Comparison of ENCODE assay signal across 9 mouse cellular contexts in the genomic region with DNA sequence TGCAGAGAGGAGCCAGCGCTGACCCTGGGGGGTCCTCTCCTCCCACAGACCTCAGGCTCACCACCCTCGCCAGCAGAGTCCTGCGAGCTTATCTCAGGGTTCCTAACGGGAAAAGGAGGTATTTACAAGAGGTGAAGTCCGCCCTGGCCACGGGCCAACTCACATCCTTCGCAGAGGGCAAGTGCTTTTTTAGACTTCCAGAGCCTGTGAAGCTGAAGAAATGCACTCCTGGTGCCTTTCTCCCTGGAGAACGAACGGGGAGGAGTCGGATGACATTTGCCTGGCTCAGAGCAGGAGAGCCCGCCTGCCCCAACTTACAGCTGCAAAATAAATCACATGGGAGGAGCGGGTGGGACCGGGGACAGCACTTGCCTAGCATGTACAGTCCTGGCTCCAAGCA. TPM values are rescaled to one million over a fixed set of nuclear protein-coding genes. Genes with fewer than 3 reads are reported as not detected.
DNase-seq lines count a peak whose midpoint lies in the region; ATAC-seq and TF ChIP-seq lines count a peak whose summit lies in the region.
"Had no signal": no experiment of that assay in that cellular context is flagged by ENCODE, and none has a peak within 500 bp of the region (broad histone marks: within the 10 kb centered on the region; RNA-seq: fewer than 3 reads in every experiment).

No protein-coding gene starts in this region.

- H3K36me3 ChIP-seq in midbrain, embryonic 14.5 days (ENCODE audit: control insufficient read depth, insufficient read depth, low read length), result no peaks in the 10 kb centered on the region
- no peaks in the 10 kb centered on the region for H3K36me3 ChIP-seq in midbrain, embryonic 11.5 days (ENCODE audit: control insufficient read depth, insufficient read depth, low read length)
- H3K36me3 ChIP-seq: liver, embryonic 15.5 days had no signal

- H3K27ac ChIP-seq in midbrain, embryonic 14.5 days (replicated peaks; ENCODE audit: low read depth, low read length), result no peak overlapping the region
- no peak overlapping the region for H3K27ac ChIP-seq in midbrain, embryonic 11.5 days (ENCODE audit: low read depth, low read length)
- H3K27ac ChIP-seq in olfactory bulb, adult 2 months (ENCODE audit: insufficient read depth, low read depth, low read length), result 0 out of 2 replicates have a peak overlapping the region, but pooled peaks have one; percentile 34
- H3K27ac ChIP-seq: liver, embryonic 15.5 days had no signal

- no peak overlapping the region for H3K4me3 ChIP-seq in midbrain, embryonic 14.5 days (replicated peaks; ENCODE audit: low read depth, low read length)
- H3K4me3 ChIP-seq in midbrain, embryonic 11.5 days (ENCODE audit: low read depth, low read length), result no peak overlapping the region
- H3K4me3 ChIP-seq in olfactory bulb, adult 2 months (ENCODE audit: insufficient read depth, low read depth, low read length), result no peak overlapping the region
- H3K4me3 ChIP-seq: liver, embryonic 15.5 days had no signal

- 50% methylated on average over 13 of the region's 13 CpGs for WGBS in midbrain, embryonic 14.5 days
- 59% methylated on average over 13 of the region's 13 CpGs for WGBS in midbrain, embryonic 11.5 days
- 16% methylated on average over 13 of the region's 13 CpGs for WGBS in olfactory bulb, adult 2 months

- no peaks in the 10 kb centered on the region for H3K4me1 ChIP-seq in midbrain, embryonic 14.5 days (ENCODE audit: control insufficient read depth, insufficient read depth, low read length)
- H3K4me1 ChIP-seq in midbrain, embryonic 11.5 days (ENCODE audit: control insufficient read depth, insufficient read depth, low read length), result no peaks in the 10 kb centered on the region
- H3K4me1 ChIP-seq in olfactory bulb, adult 2 months (ENCODE audit: control insufficient read depth, insufficient read depth, low read length), result peaks cover 17% of the 10 kb centered on the region
- H3K4me1 ChIP-seq: liver, embryonic 15.5 days had no signal

- no peaks in the 10 kb centered on the region for H3K9me3 ChIP-seq in midbrain, embryonic 14.5 days (ENCODE audit: control insufficient read depth, low read length)
- no peaks in the 10 kb centered on the region for H3K9me3 ChIP-seq in midbrain, embryonic 11.5 days (ENCODE audit: control insufficient read depth, low read length)
- H3K9me3 ChIP-seq: liver, embryonic 15.5 days had no signal

- no peaks in the 10 kb centered on the region for H3K27me3 ChIP-seq in midbrain, embryonic 14.5 days (ENCODE audit: control insufficient read depth, insufficient read depth, low read length)
- H3K27me3 ChIP-seq in midbrain, embryonic 11.5 days (ENCODE audit: control insufficient read depth, insufficient read depth, low read length), result no peaks in the 10 kb centered on the region

- no peak overlapping the region for H3K9ac ChIP-seq in midbrain, embryonic 14.5 days (replicated peaks; ENCODE audit: low read length)
- no peak overlapping the region for H3K9ac ChIP-seq in midbrain, embryonic 11.5 days (ENCODE audit: low read length)
- H3K9ac ChIP-seq: liver, embryonic 15.5 days had no signal

- H3K4me2 ChIP-seq in midbrain, embryonic 14.5 days (ENCODE audit: low read length), result no peak overlapping the region
- H3K4me2 ChIP-seq in midbrain, embryonic 11.5 days, result no peak overlapping the region
- H3K4me2 ChIP-seq: liver, embryonic 15.5 days had no signal

- peak; percentile 35 for DNase-seq in midbrain, embryonic 14.5 days
- DNase-seq in midbrain, embryonic 11.5 days (ENCODE audit: low spot score, missing footprints), result no peak
- DNase-seq in gastrocnemius, adult 18-20 months (ENCODE audit: low spot score), result peak; percentile 16
- peak; percentile 11 for DNase-seq in kidney, adult 11 months
- DNase-seq in thymus, postnatal 10 days (ENCODE audit: low spot score in 2 of 2), result no peak
- no peak for DNase-seq in thymus, postnatal 0 days (ENCODE audit: low spot score)

- TF ChIP-seq CTCF in olfactory bulb, adult 2 months (IDR thresholded peaks at IDR 0.05; ENCODE audit: insufficient read depth, low read depth, low read length), result no peak

- TF ChIP-seq POLR2A in olfactory bulb, adult 2 months (IDR thresholded peaks at IDR 0.05; ENCODE audit: insufficient read depth, low read depth, low read length), result no peak

- no peak for ATAC-seq in midbrain, embryonic 14.5 days (ENCODE audit: low FRiP score, low TSS enrichment)
- no peak for ATAC-seq in midbrain, embryonic 11.5 days (ENCODE audit: low FRiP score)
- ATAC-seq in erythroid progenitor cell, adult 5-6 weeks (replicated peaks; ENCODE audit: low FRiP score, poor library complexity, severe bottlenecking), result no peak

RNA-seq across cellular contexts. Expression of a gene that starts 56.4 kb away (rescaled TPM):
- polyA plus RNA-seq in midbrain, embryonic 14.5 days (2014; fragmentation: Nextera tagmentation; extraction: Ambion mirVana), result 0.12 and 0.97 TPM in 2 replicates
- polyA plus RNA-seq in midbrain, embryonic 11.5 days (2014; fragmentation: Nextera tagmentation; extraction: Ambion mirVana), result 0.17 and 0.20 TPM in 2 replicates
- under 1 TPM; 0.09 to 0.18 TPM for total RNA-seq in gastrocnemius, adult 18-20 months (2021)
- not detected in 2 replicates for polyA plus RNA-seq in olfactory bulb, adult 2 months (2012; ENCODE audit: insufficient read depth, insufficient read length, low replicate concordance, missing spikeins)
- not detected in 2 replicates for total RNA-seq in erythroid progenitor cell, adult 5-6 weeks (2015; ENCODE audit: low replicate concordance)
- not detected in 2 replicates for total RNA-seq in erythroid progenitor cell, adult 5-6 weeks (2017; ENCODE audit: low replicate concordance)
- 0.12 and 0.16 TPM in 2 replicates for polyA plus RNA-seq in thymus, postnatal 0 days (2015; fragmentation: Nextera tagmentation; extraction: Ambion mirVana)

Comparison
In these comparisons a context has a peak if more than half of its experiments do, and no peak if none do; other contexts are left out.
1. DNase-seq: peak in midbrain, embryonic 14.5 days (single experiment), gastrocnemius, adult 18-20 months (single experiment) and kidney, adult 11 months (single experiment); none in midbrain, embryonic 11.5 days (single experiment), thymus, postnatal 10 days (0 of 2) and thymus, postnatal 0 days (single experiment).